Mouse (Mus musculus) heart, adult 2 months (tissue): ENCODE data around the gene Hsd3b4. TPM values are rescaled to one million over a fixed set of nuclear protein-coding genes. Genes with fewer than 3 reads are reported as not detected.
"Not testable (repeated sequence)": the region's sequence is repeated elsewhere in the genome, so short reads cannot be mapped to it uniquely, and the experiment has no call there.

Source experiments
- DNase-seq, 2 experiments: peaks; one replicate each; pipeline ENCODE4 v3.0.0; 2021
- H3K27ac ChIP-seq: fragments of 200-600 bp; 2 replicates; pipeline ENCODE4 v1.8.1; 2022
- H3K27me3 ChIP-seq: fragments of 200-500 bp; 2 replicates; pipeline ENCODE4 v1.6.1; 2012; ENCODE audit warnings: mild to moderate bottlenecking, low read length, inconsistent platforms, mixed read lengths; ENCODE audit not compliant: control insufficient read depth, insufficient read depth
- H3K36me3 ChIP-seq: fragments of 200-500 bp; 2 replicates; pipeline ENCODE4 v1.6.1; 2012; ENCODE audit warnings: low read length, inconsistent platforms; ENCODE audit not compliant: control insufficient read depth, insufficient read depth
- H3K4me1 ChIP-seq: fragments of 200-500 bp; 2 replicates; pipeline ENCODE4 v1.6.1; 2011; ENCODE audit warnings: low read length; ENCODE audit not compliant: control insufficient read depth, insufficient read depth
- H3K4me3 ChIP-seq: fragments of 200-600 bp; 2 replicates; pipeline ENCODE4 v1.8.1; 2022
- H3K79me2 ChIP-seq: fragments of 200-500 bp; replicated peaks from 2 replicates; pipeline ENCODE4 v1.6.1; 2012; ENCODE audit warnings: mild to moderate bottlenecking, inconsistent platforms, low read length, moderate library complexity, mixed read lengths; ENCODE audit not compliant: control insufficient read depth, insufficient read depth
- H3K9ac ChIP-seq: fragments of 200-500 bp; 2 replicates; pipeline ENCODE4 v1.6.1; 2012; ENCODE audit warnings: low read depth, mild to moderate bottlenecking, control low read depth, inconsistent platforms, low read length, mixed read lengths
- WGBS: fragments of 180-500 bp; shearing (Covaris S2); methylation state at CpG from one replicate; pipeline ENCODE4 v1.1.7; 2018; 5-methylcytosine and 5-hydroxymethylcytosine counted together
- intact Hi-C: fragments of 180-260 bp; cut with DNase I; formaldehyde crosslinking; loops from one replicate; pipeline ENCODE4 v1.15.1; 2025
- polyA plus RNA-seq: library from polyadenylated mRNA; depleted of rRNA; stranded (reverse); fragments of >200 nt; gene quantifications from 2 replicates; pipeline ENCODE4 v1.2.3, GENCODE M21; 2012; rRNA removed
- total RNA-seq, 2 experiments: library from RNA; stranded (reverse); gene quantifications; 2 replicates each; pipeline ENCODE4 v1.2.3; 2021

The Hsd3b4 gene
- total and polyA plus RNA-seq, 3 experiments, result not detected

DNA sequence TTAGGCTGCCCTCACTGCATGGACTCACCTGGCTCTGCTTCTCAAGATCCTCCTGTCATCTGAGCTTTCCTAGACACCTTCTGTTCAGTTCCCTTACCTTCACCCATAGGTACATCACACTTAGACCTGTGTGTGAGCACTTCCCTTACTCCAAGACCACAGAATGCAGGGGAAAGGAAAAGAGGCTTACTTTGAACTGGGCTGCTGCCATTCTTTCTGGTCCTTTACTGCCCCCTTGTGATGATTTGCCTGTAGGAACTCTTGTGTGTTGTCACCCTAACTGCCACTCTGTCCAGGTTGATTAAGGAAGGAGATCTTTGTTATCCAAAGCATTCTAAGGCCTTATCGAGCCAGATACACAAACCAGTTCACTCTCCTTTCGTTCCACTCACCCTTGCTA is 13.6 kb downstream of the Hsd3b4 start:
- H3K36me3 ChIP-seq, H3K27me3 ChIP-seq, intact Hi-C loops, DNase-seq, H3K27ac ChIP-seq, H3K9ac ChIP-seq, H3K79me2 ChIP-seq, H3K4me1 ChIP-seq, H3K4me3 ChIP-seq: not testable (repeated sequence)
- no CpG with 5 or more reads among the region's 2 CpGs for WGBS

GRCm38 (mm10) chr3:98495055-98495454 is 15.3 kb downstream of the Hsd3b4 start:
- H3K9ac ChIP-seq, H3K27ac ChIP-seq, H3K4me1 ChIP-seq, H3K79me2 ChIP-seq, H3K36me3 ChIP-seq, H3K4me3 ChIP-seq, H3K27me3 ChIP-seq, DNase-seq, intact Hi-C loops: not testable (repeated sequence)

DNA sequence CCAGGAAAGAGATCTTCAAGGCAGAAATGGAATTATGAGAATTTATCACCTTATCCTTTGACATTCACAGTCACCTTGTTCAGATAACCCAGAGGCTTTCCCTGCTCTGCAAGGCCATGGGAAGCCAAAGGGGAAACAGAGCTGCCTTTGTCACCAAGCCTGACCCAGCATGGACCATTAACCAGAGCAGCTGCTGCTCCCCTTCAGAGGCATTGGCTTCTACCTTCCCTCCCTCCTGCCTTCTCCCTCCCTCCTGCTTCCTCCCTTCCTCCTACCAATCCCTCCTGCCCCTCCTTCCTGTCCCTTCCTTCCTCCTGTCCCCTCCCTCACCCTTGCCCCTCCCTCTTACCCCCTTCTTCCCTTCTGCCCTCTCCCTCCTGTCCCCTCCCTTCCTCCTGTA is 16.1 kb downstream of the Hsd3b4 start:
- H3K27ac ChIP-seq, intact Hi-C loops, H3K79me2 ChIP-seq, H3K4me1 ChIP-seq, H3K27me3 ChIP-seq, DNase-seq, H3K9ac ChIP-seq, H3K4me3 ChIP-seq, H3K36me3 ChIP-seq: not testable (repeated sequence)

- H3K27ac ChIP-seq, intact Hi-C loops, H3K4me3 ChIP-seq, H3K79me2 ChIP-seq, H3K9ac ChIP-seq, H3K4me1 ChIP-seq, H3K27me3 ChIP-seq, H3K36me3 ChIP-seq, DNase-seq: not testable (repeated sequence)
Observed at GRCm38 (mm10) chr3:98471499-98471898, 38.8 kb downstream of the Hsd3b4 start.

DNA sequence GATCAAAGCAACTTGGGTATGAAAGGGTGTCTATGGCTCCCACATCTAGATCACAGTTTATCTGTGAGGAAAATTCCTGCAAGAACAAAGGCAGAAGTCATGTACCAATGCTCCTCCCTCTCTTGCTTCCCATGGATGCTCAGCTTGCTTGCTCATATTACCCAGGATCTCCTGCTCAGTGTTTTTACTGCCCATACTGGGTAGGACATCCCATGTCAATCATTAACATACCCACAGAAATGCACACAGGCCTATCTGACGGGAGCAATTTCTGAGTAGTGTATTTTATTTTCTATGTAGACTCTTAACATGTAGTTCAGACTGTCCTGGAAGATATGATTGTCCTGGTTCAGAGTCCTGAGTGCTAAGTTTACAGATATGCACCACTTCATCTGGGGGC is 39.3 kb downstream of the Hsd3b4 start:
- intact Hi-C loops, DNase-seq, H3K9ac ChIP-seq, H3K27ac ChIP-seq, H3K27me3 ChIP-seq, H3K36me3 ChIP-seq, H3K4me1 ChIP-seq, H3K4me3 ChIP-seq, H3K79me2 ChIP-seq: not testable (repeated sequence)
- WGBS, result no CpG with 5 or more reads among the region's 1 CpGs

GRCm38 (mm10) chr3:98469323-98469722 is 41.0 kb downstream of the Hsd3b4 start:
- H3K27ac ChIP-seq, H3K9ac ChIP-seq, H3K36me3 ChIP-seq, H3K4me1 ChIP-seq, intact Hi-C loops, H3K79me2 ChIP-seq, H3K4me3 ChIP-seq, H3K27me3 ChIP-seq, DNase-seq: not testable (repeated sequence)
- WGBS, result 27% methylated on average over 1 of the region's 2 CpGs

DNA sequence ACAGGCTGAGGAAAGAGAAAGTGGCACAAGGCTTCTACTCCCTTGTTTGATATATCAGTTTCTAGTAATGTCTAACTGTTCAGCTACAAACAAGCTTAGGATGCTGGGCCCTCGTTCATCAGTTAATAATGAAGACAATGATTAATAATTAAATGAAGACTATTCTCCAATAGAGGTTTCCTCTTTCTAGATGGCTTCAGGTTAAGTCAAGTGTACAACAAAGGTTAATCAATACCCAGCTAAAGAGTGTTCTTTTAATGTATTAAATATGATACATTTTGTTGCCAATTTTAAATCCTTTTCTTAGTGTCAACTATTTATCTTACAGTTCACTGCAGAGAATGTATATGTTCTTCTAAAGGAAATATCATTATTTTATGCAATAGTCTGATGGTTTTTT is 53.3 kb downstream of the Hsd3b4 start, which contains the start of gene Gm4450:
TSS of gene Gm4450 (minus strand) at position 101 of the 400 bp plus-strand sequence.
- intact Hi-C loops, H3K4me3 ChIP-seq, H3K79me2 ChIP-seq, H3K9ac ChIP-seq, H3K36me3 ChIP-seq, H3K27ac ChIP-seq, H3K27me3 ChIP-seq, H3K4me1 ChIP-seq, DNase-seq: not testable (repeated sequence)
- WGBS, result 86% methylated on average over 1 of the region's 1 CpGs

DNA sequence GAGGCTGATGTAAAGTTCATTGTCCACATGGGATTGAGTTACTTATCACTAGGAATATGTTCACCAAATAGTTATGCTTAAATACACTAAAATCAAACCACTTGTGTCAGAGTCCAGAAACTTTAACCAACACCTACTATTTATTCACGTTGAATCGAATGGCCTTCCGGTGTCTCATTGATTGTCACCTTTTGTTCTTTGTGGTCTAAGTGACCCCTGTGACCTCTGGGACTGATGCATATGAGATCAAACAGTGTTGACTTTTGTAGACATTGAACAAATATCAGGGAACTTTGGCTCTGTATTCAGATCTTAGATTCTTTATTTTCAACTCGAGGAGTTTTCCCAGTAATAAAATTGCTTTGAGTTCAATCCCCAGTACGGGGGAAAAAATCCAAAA is 56.5 kb downstream of the Hsd3b4 start:
- H3K4me3 ChIP-seq, intact Hi-C loops, H3K27ac ChIP-seq, H3K4me1 ChIP-seq, H3K27me3 ChIP-seq, H3K36me3 ChIP-seq, DNase-seq, H3K79me2 ChIP-seq, H3K9ac ChIP-seq: not testable (repeated sequence)
- 75% methylated on average over 5 of the region's 5 CpGs for WGBS

Other genes with a start within 250 kb of the Hsd3b4 start
- gene Hmgcs2, start 230.1 kb downstream of the Hsd3b4 start, total RNA-seq, result 10 to 100 TPM in 1 of 2 experiments, 1 to 10 TPM in 1; 9.4 to 12.9 TPM
- 8.1 and 9.9 TPM in 2 replicates for gene Hmgcs2, start 230.1 kb downstream of the Hsd3b4 start, polyA plus RNA-seq
- gene Phgdh, start 170.5 kb downstream of the Hsd3b4 start, total RNA-seq, result 1 to 10 TPM; 1.5 to 1.8 TPM
- gene Phgdh, start 170.5 kb downstream of the Hsd3b4 start, polyA plus RNA-seq, result 3.7 and 4.5 TPM in 2 replicates
- gene Zfp697, start 128.1 kb downstream of the Hsd3b4 start, total RNA-seq, result 1 to 10 TPM; 5.9 to 8.1 TPM
- gene Zfp697, start 128.1 kb downstream of the Hsd3b4 start, polyA plus RNA-seq, result 6.3 and 9.0 TPM in 2 replicates
- not detected for gene Gm4450, start 53.4 kb downstream of the Hsd3b4 start, total RNA-seq
- not detected in 2 replicates for gene Gm4450, start 53.4 kb downstream of the Hsd3b4 start, polyA plus RNA-seq
- gene Gm10681, start 78.3 kb upstream of the Hsd3b4 start, total RNA-seq, result not detected
- gene Gm10681, start 78.3 kb upstream of the Hsd3b4 start, polyA plus RNA-seq, result not detected in 2 replicates
- gene Hsd3b5, start 119.7 kb upstream of the Hsd3b4 start, total RNA-seq, result not detected
- not detected in 2 replicates for gene Hsd3b5, start 119.7 kb upstream of the Hsd3b4 start, polyA plus RNA-seq
- gene Hsd3b2, start 214.0 kb upstream of the Hsd3b4 start, total RNA-seq, result not detected
- gene Hsd3b2, start 214.0 kb upstream of the Hsd3b4 start, polyA plus RNA-seq, result not detected in 2 replicates